Mouse (Mus musculus): Measurements from ENCODE around the gene Lcn2.
A peak's percentile ranks its signal among the peaks of the same experiment; 100 is the strongest.
"Not testable (repeated sequence)": the region's sequence is repeated elsewhere in the genome, so short reads cannot be mapped to it uniquely, and the experiment has no call there.

Gene Lcn2

GRCm38 (mm10) chr2:32363376-32364106, 24.5 kb downstream of the Lcn2 start:
- no peak for DNase-seq

- peak; percentile 95 for DNase-seq
Measured at GRCm38 (mm10) chr2:32362817-32363340, 25.2 kb downstream of the Lcn2 start.

GRCm38 (mm10) chr2:32362274-32362673, 25.8 kb downstream of the Lcn2 start:
- DNase-seq = not testable (repeated sequence)

- peak; percentile 90 for DNase-seq
Measured at GRCm38 (mm10) chr2:32361437-32361836, 26.6 kb downstream of the Lcn2 start.

- peak; percentile 84 for DNase-seq
Measured at GRCm38 (mm10) chr2:32360741-32361140, 27.3 kb downstream of the Lcn2 start.

GRCm38 (mm10) chr2:32358381-32358780, 29.7 kb downstream of the Lcn2 start:
- peak; percentile 22 for DNase-seq

- no peak for DNase-seq
Measured at GRCm38 (mm10) chr2:32357710-32358109, 30.3 kb downstream of the Lcn2 start.

GRCm38 (mm10) chr2:32356216-32356615, 31.8 kb downstream of the Lcn2 start:
- DNase-seq = peak; percentile 23

- peak; percentile 29 for DNase-seq
Measured at GRCm38 (mm10) chr2:32354336-32354895, 33.6 kb downstream of the Lcn2 start.

- no peak for DNase-seq
Measured at GRCm38 (mm10) chr2:32353836-32354235, 34.2 kb downstream of the Lcn2 start.

- DNase-seq = peak; percentile 98
Measured at GRCm38 (mm10) chr2:32353007-32353542, 35.0 kb downstream of the Lcn2 start, which contains the start of gene Dnm1. TSS of gene Dnm1 (minus strand) at chr2:32353338.

- peak; percentile 76 for DNase-seq
Measured at GRCm38 (mm10) chr2:32352151-32353006, 35.7 kb downstream of the Lcn2 start, which contains the start of gene Ciz1. TSS of gene Ciz1 (plus strand) at chr2:32352327.

- peak; percentile 68 for DNase-seq
Measured at GRCm38 (mm10) chr2:32351471-32351961, 36.5 kb downstream of the Lcn2 start.

GRCm38 (mm10) chr2:32350471-32351051, 37.5 kb downstream of the Lcn2 start:
- DNase-seq = peak; percentile 70

- peak; percentile 52 for DNase-seq
Measured at GRCm38 (mm10) chr2:32349625-32350255, 38.3 kb downstream of the Lcn2 start.

GRCm38 (mm10) chr2:32348311-32348710, 39.7 kb downstream of the Lcn2 start:
- DNase-seq = peak; percentile 71

GRCm38 (mm10) chr2:32347019-32347418, 41.0 kb downstream of the Lcn2 start:
- DNase-seq = no peak

GRCm38 (mm10) chr2:32344598-32345321, 43.3 kb downstream of the Lcn2 start:
- no peak for DNase-seq

- DNase-seq = peak; percentile 97
Measured at GRCm38 (mm10) chr2:32344056-32344455, 44.0 kb downstream of the Lcn2 start.

- DNase-seq = peak; percentile 67
Measured at GRCm38 (mm10) chr2:32343351-32343671, 44.7 kb downstream of the Lcn2 start.

Measured in cerebellum, adult 8-10 months (tissue).